Mouse (Mus musculus): ENCODE results near the gene Cfap46. TPM values are rescaled to one million over a fixed set of nuclear protein-coding genes. Genes with fewer than 3 reads are reported as not detected.
A peak's percentile ranks its signal among the peaks of the same experiment; 100 is the strongest.

Gene Cfap46
- total and polyA plus RNA-seq, 2 experiments from 2014 or later: 3.2 to 3.5 TPM

GRCm38 (mm10) chr7:139590302-139590701, 93.3 kb downstream of the Cfap46 start:
- Histone ChIP-seq H3K36me3 (ENCODE audit: insufficient read depth, low read length) (no peaks in the 10 kb centered on the region), H3K27ac (no peak overlapping the region), H3K27me3 (ENCODE audit: insufficient read depth, low read length) (peaks cover 28% of the 10 kb centered on the region), H3K4me2 (ENCODE audit: low read depth, low read length) (no peak overlapping the region), H3K4me1 (ENCODE audit: insufficient read depth, low read length) (no peaks in the 10 kb centered on the region), H3K9ac (replicated peaks; ENCODE audit: low read length) (no peak overlapping the region), H3K9me3 (ENCODE audit: low read length) (no peaks in the 10 kb centered on the region), H3K4me3 (ENCODE audit: low read length) (no peak overlapping the region)
- DNase-seq (ENCODE audit: low spot score): peak; percentile 63
- ATAC-seq: peak; percentile 65; the same call in 1 of the 2 replicates
- peak; percentile 87 for TF ChIP-seq CTCF (IDR thresholded peaks at IDR 0.05; ENCODE audit: low read depth)
- 26% methylated on average over 3 of the region's 3 CpGs for WGBS

DNA sequence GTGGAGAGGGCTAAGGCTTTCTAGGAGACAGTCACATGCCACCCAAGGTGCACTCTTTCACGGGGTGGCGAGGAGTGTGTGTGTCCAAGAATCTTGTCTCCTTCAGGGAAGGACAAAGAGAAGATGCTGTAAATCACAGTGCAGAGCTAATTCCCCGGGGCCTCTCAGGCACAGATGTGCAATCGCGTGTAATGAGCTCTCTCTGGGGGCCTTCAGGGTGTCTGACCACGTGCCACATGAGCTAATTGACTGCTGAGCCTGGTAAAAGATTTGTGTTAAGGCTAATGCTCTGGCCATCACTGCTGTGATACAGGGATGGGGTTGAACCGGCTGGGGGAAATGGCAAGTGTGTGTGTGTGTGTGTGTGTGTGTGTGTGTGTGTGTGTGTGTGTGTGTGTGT, 95.7 kb downstream of the Cfap46 start:
- ATAC-seq (no peak), DNase-seq (ENCODE audit: low spot score) (no peak)
- TF ChIP-seq CTCF (IDR thresholded peaks at IDR 0.05; ENCODE audit: low read depth): no peak
- no peak overlapping the region for H3K4me2 ChIP-seq (ENCODE audit: low read depth, low read length)
- H3K27ac ChIP-seq: no peak overlapping the region
- H3K36me3 ChIP-seq (ENCODE audit: insufficient read depth, low read length): no peaks in the 10 kb centered on the region
- H3K4me3 ChIP-seq (ENCODE audit: low read length): no peak overlapping the region
- WGBS: 31% methylated on average over 7 of the region's 7 CpGs
- H3K4me1 ChIP-seq (ENCODE audit: insufficient read depth, low read length): no peaks in the 10 kb centered on the region
- H3K9ac ChIP-seq (replicated peaks; ENCODE audit: low read length): no peak overlapping the region
- H3K9me3 ChIP-seq (ENCODE audit: low read length): no peaks in the 10 kb centered on the region
- H3K27me3 ChIP-seq (ENCODE audit: insufficient read depth, low read length): peaks cover 39% of the 10 kb centered on the region

GRCm38 (mm10) chr7:139585183-139585821, 98.3 kb downstream of the Cfap46 start:
- Histone ChIP-seq H3K27ac (no peak overlapping the region), H3K4me1 (ENCODE audit: insufficient read depth, low read length) (no peaks in the 10 kb centered on the region; the same call in 1 of the 2 replicates), H3K9me3 (ENCODE audit: low read length) (no peaks in the 10 kb centered on the region), H3K9ac (replicated peaks; ENCODE audit: low read length) (no peak overlapping the region), H3K36me3 (ENCODE audit: insufficient read depth, low read length) (no peaks in the 10 kb centered on the region), H3K4me2 (ENCODE audit: low read depth, low read length) (no peak overlapping the region), H3K27me3 (ENCODE audit: insufficient read depth, low read length) (peaks cover 60% of the 10 kb centered on the region), H3K4me3 (ENCODE audit: low read length) (no peak overlapping the region)
- peak; percentile 41 for TF ChIP-seq CTCF (IDR thresholded peaks at IDR 0.05; ENCODE audit: low read depth)
- 4% methylated on average over 29 of the region's 29 CpGs for WGBS
- DNase-seq (ENCODE audit: low spot score): no peak
- no peak for ATAC-seq

GRCm38 (mm10) chr7:139584221-139585175, 99.1 kb downstream of the Cfap46 start:
- no peaks in the 10 kb centered on the region for H3K36me3 ChIP-seq (ENCODE audit: insufficient read depth, low read length)
- no peak overlapping the region for H3K27ac ChIP-seq
- DNase-seq (ENCODE audit: low spot score): no peak
- 3% methylated on average over 53 of the region's 53 CpGs for WGBS
- ATAC-seq: no peak
- no peaks in the 10 kb centered on the region; the same call in 1 of the 2 replicates for H3K4me1 ChIP-seq (ENCODE audit: insufficient read depth, low read length)
- no peak overlapping the region for H3K9ac ChIP-seq (replicated peaks; ENCODE audit: low read length)
- H3K4me3 ChIP-seq (ENCODE audit: low read length): 0 out of 2 replicates have a peak overlapping the region, but pooled peaks have one; percentile 4
- peaks cover 68% of the 10 kb centered on the region for H3K27me3 ChIP-seq (ENCODE audit: insufficient read depth, low read length)
- TF ChIP-seq CTCF (IDR thresholded peaks at IDR 0.05; ENCODE audit: low read depth): no peak
- H3K9me3 ChIP-seq (ENCODE audit: low read length): no peaks in the 10 kb centered on the region
- H3K4me2 ChIP-seq (ENCODE audit: low read depth, low read length): no peak overlapping the region

DNA sequence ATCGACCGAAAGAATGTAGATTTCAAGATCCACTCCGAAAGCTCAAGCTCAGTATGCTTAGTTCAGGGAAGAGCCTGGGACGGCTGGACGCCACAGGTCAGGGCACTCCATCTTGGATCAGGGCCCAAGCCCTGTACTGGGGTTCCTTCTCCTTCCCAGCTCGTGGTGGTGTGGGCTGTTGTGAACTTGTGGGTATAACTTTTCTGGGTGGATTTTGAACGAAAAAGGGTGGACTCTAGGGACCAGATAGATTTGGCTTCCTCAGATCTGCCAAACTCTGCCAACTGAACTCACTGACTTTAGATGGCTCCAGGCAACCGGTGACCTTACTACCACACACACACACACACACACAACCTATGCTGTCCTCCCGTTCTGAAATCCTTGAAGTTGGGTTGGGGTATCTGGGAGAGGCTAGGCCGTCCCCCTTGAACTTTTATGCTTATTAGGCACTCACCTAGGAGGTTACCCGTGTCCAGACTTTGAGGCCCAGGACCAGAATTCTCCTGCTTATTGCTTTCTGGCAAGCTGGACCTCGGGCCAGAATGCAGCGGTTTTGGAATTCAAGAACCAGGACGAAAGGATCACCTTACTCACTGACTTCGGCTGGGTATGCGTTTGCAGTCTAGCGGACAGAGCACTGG, 100.4 kb downstream of the Cfap46 start:
- no peak for DNase-seq (ENCODE audit: low spot score)
- H3K27ac ChIP-seq: no peak overlapping the region
- whole genome bisulfite sequencing: 11% methylated on average over 17 of the region's 17 CpGs
- no peaks in the 10 kb centered on the region; the same call in 1 of the 2 replicates for H3K4me1 ChIP-seq (ENCODE audit: insufficient read depth, low read length)
- H3K9me3 ChIP-seq (ENCODE audit: low read length): no peaks in the 10 kb centered on the region
- no peak overlapping the region for H3K9ac ChIP-seq (replicated peaks; ENCODE audit: low read length)
- peaks cover 81% of the 10 kb centered on the region for H3K27me3 ChIP-seq (ENCODE audit: insufficient read depth, low read length)
- H3K4me2 ChIP-seq (ENCODE audit: low read depth, low read length): no peak overlapping the region
- ATAC-seq: no peak
- peaks cover 7% of the 10 kb centered on the region; the same call in 1 of the 2 replicates for H3K36me3 ChIP-seq (ENCODE audit: insufficient read depth, low read length)
- H3K4me3 ChIP-seq (ENCODE audit: low read length): no peak overlapping the region
- no peak for TF ChIP-seq CTCF (IDR thresholded peaks at IDR 0.05; ENCODE audit: low read depth)

GRCm38 (mm10) chr7:139582595-139582994, 101.0 kb downstream of the Cfap46 start, which contains the start of gene Nkx6-2:
Nkx6-2 (minus strand) TSS chr7:139582797.
- Histone ChIP-seq H3K4me2 (ENCODE audit: low read depth, low read length) (peak within 1 kb of the TSS; percentile 34), H3K27me3 (ENCODE audit: insufficient read depth, low read length) (peaks cover 82% of the 10 kb centered on the region), H3K27ac (no peak within 1 kb of the TSS), H3K9me3 (ENCODE audit: low read length) (no peaks in the 10 kb centered on the region), H3K4me3 (ENCODE audit: low read length) (peak within 1 kb of the TSS; percentile 32), H3K4me1 (ENCODE audit: insufficient read depth, low read length) (no peaks in the 10 kb centered on the region; the same call in 1 of the 2 replicates), H3K9ac (replicated peaks; ENCODE audit: low read length) (peak within 1 kb of the TSS; percentile 28; the same call in 1 of the 2 replicates), H3K36me3 (ENCODE audit: insufficient read depth, low read length) (peaks cover 7% of the 10 kb centered on the region; the same call in 1 of the 2 replicates)
- ATAC-seq (peak; percentile 50), DNase-seq (ENCODE audit: low spot score) (peak; percentile 50)
- no peak for TF ChIP-seq CTCF (IDR thresholded peaks at IDR 0.05; ENCODE audit: low read depth)
- under 1% methylated on average over 56 of the region's 56 CpGs for WGBS

Data from hindbrain, postnatal 0 days (tissue).